ENCODE assay signal across 26 mouse cellular contexts in the genomic region with DNA sequence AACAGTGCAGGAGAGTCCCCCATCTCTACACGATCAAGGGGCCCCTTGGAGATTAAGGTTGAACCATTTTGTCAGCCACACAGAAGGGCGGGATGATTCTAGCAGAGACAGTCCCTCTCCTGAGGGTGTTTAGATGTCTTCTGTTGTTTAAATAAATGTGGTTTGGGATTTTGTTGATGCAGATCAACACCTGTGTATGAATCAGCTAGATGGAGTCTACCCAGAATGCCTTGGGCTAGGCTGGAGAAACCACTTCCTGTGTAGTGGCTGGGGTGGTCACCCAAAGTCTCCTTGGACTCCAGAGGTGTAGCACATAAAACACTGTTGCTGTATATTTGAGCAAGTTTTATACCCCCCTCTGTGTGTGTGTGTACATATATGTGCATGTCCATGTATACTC. TPM values are rescaled to one million over a fixed set of nuclear protein-coding genes. Genes with fewer than 3 reads are reported as not detected.
DNase-seq lines count a peak whose midpoint lies in the region; ATAC-seq and TF ChIP-seq lines count a peak whose summit lies in the region.
"Had no signal": no experiment of that assay in that cellular context is flagged by ENCODE, and none has a peak within 500 bp of the region (broad histone marks: within the 10 kb centered on the region; RNA-seq: fewer than 3 reads in every experiment).

No protein-coding gene starts in this region.

- no peak for ATAC-seq in midbrain, embryonic 11.5 days (ENCODE audit: low FRiP score)
- ATAC-seq: CD4-positive, CD25-positive, alpha-beta regulatory T cell, adult 4 months; forebrain, embryonic 15.5 days had no signal

- H3K27ac ChIP-seq in testis, adult 2 months (ENCODE audit: control insufficient read depth, insufficient read depth, low read depth, low read length) = no peak overlapping the region
- no peak overlapping the region for H3K27ac ChIP-seq in thymus, adult 2 months (ENCODE audit: control insufficient read depth, insufficient read depth, low read length)
- H3K27ac ChIP-seq in midbrain, embryonic 11.5 days (ENCODE audit: low read depth, low read length) = no peak overlapping the region
- H3K27ac ChIP-seq: embryonic facial prominence, embryonic 10.5 days; forebrain, embryonic 15.5 days; heart, embryonic 10.5 days; heart, embryonic 15.5 days; hindbrain, embryonic 10.5 days; hindbrain, embryonic 14.5 days had no signal

- H3K9me3 ChIP-seq in midbrain, embryonic 11.5 days (ENCODE audit: control insufficient read depth, low read length) = no peaks in the 10 kb centered on the region
- H3K9me3 ChIP-seq: embryonic facial prominence, embryonic 10.5 days; forebrain, embryonic 15.5 days; heart, embryonic 10.5 days; heart, embryonic 15.5 days; hindbrain, embryonic 10.5 days had no signal

- no peak for TF ChIP-seq POLR2A in testis, adult 2 months (IDR thresholded peaks at IDR 0.05; ENCODE audit: control insufficient read depth, low read depth, low read length)
- TF ChIP-seq POLR2A in thymus, adult 2 months (IDR thresholded peaks at IDR 0.05; ENCODE audit: control insufficient read depth, extremely low read depth, insufficient read depth, low read length, poor library complexity) = no peak

- H3K4me1 ChIP-seq in testis, adult 2 months (ENCODE audit: control insufficient read depth, insufficient read depth, low read length) = peaks cover 7% of the 10 kb centered on the region
- peaks cover 17% of the 10 kb centered on the region for H3K4me1 ChIP-seq in thymus, adult 2 months (replicated peaks; ENCODE audit: control insufficient read depth, insufficient read depth, low read length)
- peaks cover 6% of the 10 kb centered on the region for H3K4me1 ChIP-seq in midbrain, embryonic 11.5 days (ENCODE audit: control insufficient read depth, insufficient read depth, low read length)
- H3K4me1 ChIP-seq: forebrain, embryonic 15.5 days had no signal

- TF ChIP-seq CTCF in testis, adult 2 months (IDR thresholded peaks at IDR 0.05; ENCODE audit: control insufficient read depth, insufficient read depth, insufficient replicate concordance, low read depth, low read length) = no peak
- TF ChIP-seq CTCF in thymus, adult 2 months (IDR thresholded peaks at IDR 0.05; ENCODE audit: borderline replicate concordance, control insufficient read depth, extremely low read depth, insufficient read depth, low read length, poor library complexity) = no peak

- no peak for DNase-seq in testis, postnatal 10 days (ENCODE audit: low spot score)
- peak; percentile 46 for DNase-seq in thymus, adult 2 months
- peak; percentile 55 for DNase-seq in thymus, postnatal 25 days
- DNase-seq in midbrain, embryonic 11.5 days (ENCODE audit: low spot score, missing footprints) = no peak
- no peak for DNase-seq in adrenal gland, adult 2 months
- DNase-seq in kidney, postnatal 36 days = no peak
- DNase-seq: adrenal gland, postnatal 25 days; B cell, adult 2 months; cerebellum, adult 18-20 months; cerebellum, adult 9-11 months; cerebellum, postnatal 36 days; gastrocnemius, postnatal 10 days; heart, adult 18-20 months had no signal

- WGBS in thymus, adult 2 months = 2% methylated on average over 2 of the region's 2 CpGs
- 72% methylated on average over 2 of the region's 2 CpGs for WGBS in midbrain, embryonic 11.5 days

- no peaks in the 10 kb centered on the region for H3K36me3 ChIP-seq in testis, adult 2 months (ENCODE audit: control insufficient read depth, insufficient read depth, low read length)
- no peaks in the 10 kb centered on the region for H3K36me3 ChIP-seq in thymus, adult 2 months (ENCODE audit: control insufficient read depth, insufficient read depth, low read length)
- no peaks in the 10 kb centered on the region for H3K36me3 ChIP-seq in midbrain, embryonic 11.5 days (ENCODE audit: control insufficient read depth, insufficient read depth, low read length)
- H3K36me3 ChIP-seq: embryonic facial prominence, embryonic 10.5 days; forebrain, embryonic 15.5 days; G1E; heart, embryonic 10.5 days; heart, embryonic 15.5 days; hindbrain, embryonic 10.5 days had no signal

- H3K4me3 ChIP-seq in testis, adult 2 months (ENCODE audit: control insufficient read depth, low read depth, low read length) = peak overlapping the region; percentile 8; the same call in 1 of the 2 replicates
- no peak overlapping the region for H3K4me3 ChIP-seq in thymus, adult 2 months (ENCODE audit: control insufficient read depth, insufficient read depth, low read length)
- H3K4me3 ChIP-seq in midbrain, embryonic 11.5 days (ENCODE audit: low read depth, low read length) = no peak overlapping the region
- H3K4me3 ChIP-seq: embryonic facial prominence, embryonic 10.5 days; forebrain, embryonic 15.5 days; heart, embryonic 10.5 days; heart, embryonic 15.5 days; hindbrain, embryonic 10.5 days had no signal

- H3K27me3 ChIP-seq in testis, adult 2 months (ENCODE audit: control insufficient read depth, insufficient read depth, low read length) = no peaks in the 10 kb centered on the region
- H3K27me3 ChIP-seq in thymus, adult 2 months (ENCODE audit: control insufficient read depth, insufficient read depth, low read length) = no peaks in the 10 kb centered on the region
- H3K27me3 ChIP-seq in midbrain, embryonic 11.5 days (ENCODE audit: control insufficient read depth, insufficient read depth, low read length) = no peaks in the 10 kb centered on the region
- H3K27me3 ChIP-seq: forebrain, embryonic 15.5 days had no signal

- no peak overlapping the region for H3K4me2 ChIP-seq in midbrain, embryonic 11.5 days
- H3K4me2 ChIP-seq: forebrain, embryonic 15.5 days; heart, embryonic 15.5 days; hindbrain, embryonic 14.5 days had no signal

- no peak overlapping the region for H3K9ac ChIP-seq in midbrain, embryonic 11.5 days (ENCODE audit: low read length)
- H3K9ac ChIP-seq: forebrain, embryonic 15.5 days; heart, embryonic 15.5 days; hindbrain, embryonic 14.5 days had no signal

RNA-seq across cellular contexts. Expression of gene Gm11541, which starts 14.9 kb away (rescaled TPM):
- polyA plus RNA-seq in testis, adult 2 months (2012; rRNA removed) = not detected in 2 replicates
- not detected in 2 replicates for polyA plus RNA-seq in thymus, adult 2 months (2012; rRNA removed)
- not detected in 2 replicates for polyA plus RNA-seq in midbrain, embryonic 11.5 days (2014; fragmentation: Nextera tagmentation; extraction: Ambion mirVana)
- not detected for total RNA-seq in adrenal gland, adult 2 months (2021)
- not detected in 2 replicates for polyA plus RNA-seq in adrenal gland, adult 2 months (2012; rRNA removed)
- total RNA-seq: adrenal gland, adult 18-20 months; adrenal gland, postnatal 25 days; gastrocnemius, postnatal 10 days; gastrocnemius, postnatal 4 days; heart, adult 18-20 months; heart, postnatal 25 days had no signal
- polyA plus RNA-seq: CD4-positive, CD25-positive, alpha-beta regulatory T cell, adult 4 months; embryonic facial prominence, embryonic 10.5 days; forebrain, embryonic 15.5 days; frontal cortex, adult 2 months; G1E; heart, embryonic 10.5 days; heart, embryonic 15.5 days; hindbrain, embryonic 10.5 days; hindbrain, embryonic 14.5 days had no signal

RNA-seq across cellular contexts. Expression of gene Cdc34b, which starts 22.4 kb away (rescaled TPM):
- 0.91 and 1.2 TPM in 2 replicates for polyA plus RNA-seq in testis, adult 2 months (2012; rRNA removed)
- polyA plus RNA-seq in thymus, adult 2 months (2012; rRNA removed) = not detected in 2 replicates
- polyA plus RNA-seq in midbrain, embryonic 11.5 days (2014; fragmentation: Nextera tagmentation; extraction: Ambion mirVana) = 0.22 TPM in 1 of 2 replicates, not detected in the other
- total RNA-seq in adrenal gland, adult 2 months (2021) = under 1 TPM; 0.31 to 0.40 TPM
- 0.10 and 0.55 TPM in 2 replicates for polyA plus RNA-seq in adrenal gland, adult 2 months (2012; rRNA removed)
- polyA plus RNA-seq: CD4-positive, CD25-positive, alpha-beta regulatory T cell, adult 4 months; forebrain, embryonic 15.5 days; G1E; heart, embryonic 10.5 days; heart, embryonic 15.5 days; hindbrain, embryonic 14.5 days had no signal

RNA-seq across cellular contexts. Expression of gene Xylt2, which starts 41.9 kb away (rescaled TPM):
- polyA plus RNA-seq in testis, adult 2 months (2012; rRNA removed) = 3.3 and 3.4 TPM in 2 replicates
- polyA plus RNA-seq in thymus, adult 2 months (2012; rRNA removed) = 81.9 and 95.3 TPM in 2 replicates
- 8.2 and 12.0 TPM in 2 replicates for polyA plus RNA-seq in midbrain, embryonic 11.5 days (2014; fragmentation: Nextera tagmentation; extraction: Ambion mirVana)
- total RNA-seq in adrenal gland, adult 2 months (2021) = 10 to 100 TPM; 11.5 to 19.0 TPM
- 51.7 and 60.4 TPM in 2 replicates for polyA plus RNA-seq in adrenal gland, adult 2 months (2012; rRNA removed)

Comparison
In these comparisons a context has a peak if more than half of its experiments do, and no peak if none do; other contexts are left out.
1. DNase-seq: peak in thymus, adult 2 months (single experiment) and thymus, postnatal 25 days (single experiment); none in testis, postnatal 10 days (single experiment), midbrain, embryonic 11.5 days (single experiment), adrenal gland, adult 2 months (single experiment) and kidney, postnatal 36 days (0 of 2).